Mouse (Mus musculus): ENCODE results near the gene Rpl37. TPM values are rescaled to one million over a fixed set of nuclear protein-coding genes. Genes with fewer than 3 reads are reported as not detected.

Gene Rpl37
- polyA plus RNA-seq, 1 experiment from 2014 or later = 471 TPM

GRCm38 (mm10) chr15:5142047-5142446 lies 25.6 kb downstream of the Rpl37 start:
- no peak overlapping the region for H3K27ac ChIP-seq (ENCODE audit: low read depth, low read length)
- ATAC-seq (replicated peaks; ENCODE audit: low FRiP score) (no peak), DNase-seq (ENCODE audit: low spot score) (no peak)
- no peak overlapping the region for H3K4me3 ChIP-seq (ENCODE audit: low read depth, low read length)
- no peaks in the 10 kb centered on the region; the same call in 1 of the 2 replicates for H3K4me1 ChIP-seq (replicated peaks; ENCODE audit: control insufficient read depth, insufficient read depth, low read length)
- 71% methylated on average over 5 of the region's 5 CpGs for WGBS
- H3K9ac ChIP-seq (ENCODE audit: low read length) = no peak overlapping the region
- no peaks in the 10 kb centered on the region for H3K27me3 ChIP-seq (ENCODE audit: control insufficient read depth, insufficient read depth, low read length)
- H3K9me3 ChIP-seq (ENCODE audit: control insufficient read depth, low read length) = no peaks in the 10 kb centered on the region
- no peak overlapping the region for H3K4me2 ChIP-seq (ENCODE audit: low read depth, low read length, severe bottlenecking)
- no peaks in the 10 kb centered on the region for H3K36me3 ChIP-seq (ENCODE audit: control insufficient read depth, insufficient read depth, low read length)

DNA sequence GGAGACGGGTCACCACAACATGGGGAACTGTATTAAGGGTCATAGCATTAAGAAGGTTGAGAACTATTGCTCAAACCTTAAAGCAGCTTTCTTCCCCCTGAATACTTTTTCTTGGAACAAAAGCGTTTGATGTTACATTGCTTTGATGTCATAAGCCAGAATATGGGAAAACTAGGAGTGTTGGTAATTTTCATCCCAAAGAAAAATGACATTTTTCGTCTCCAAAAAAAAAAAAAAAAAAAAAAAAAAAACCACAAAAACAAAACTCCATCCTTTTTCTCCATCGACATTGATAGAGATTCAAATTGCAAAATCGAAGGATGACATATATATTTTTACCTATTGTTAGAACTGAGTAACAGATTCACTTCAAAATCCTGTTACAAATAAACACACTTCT lies 26.3 kb downstream of the Rpl37 start:
- no peaks in the 10 kb centered on the region for H3K9me3 ChIP-seq (ENCODE audit: control insufficient read depth, low read length)
- WGBS = 77% methylated on average over 5 of the region's 5 CpGs
- no peaks in the 10 kb centered on the region; the same call in 1 of the 2 replicates for H3K4me1 ChIP-seq (replicated peaks; ENCODE audit: control insufficient read depth, insufficient read depth, low read length)
- H3K4me3 ChIP-seq (ENCODE audit: low read depth, low read length) = no peak overlapping the region
- no peak overlapping the region for H3K9ac ChIP-seq (ENCODE audit: low read length)
- no peak overlapping the region for H3K27ac ChIP-seq (ENCODE audit: low read depth, low read length)
- no peak for DNase-seq (ENCODE audit: low spot score)
- H3K36me3 ChIP-seq (ENCODE audit: control insufficient read depth, insufficient read depth, low read length) = no peaks in the 10 kb centered on the region
- H3K27me3 ChIP-seq (ENCODE audit: control insufficient read depth, insufficient read depth, low read length) = no peaks in the 10 kb centered on the region
- no peak overlapping the region for H3K4me2 ChIP-seq (ENCODE audit: low read depth, low read length, severe bottlenecking)
- ATAC-seq (replicated peaks; ENCODE audit: low FRiP score) = no peak

- Histone ChIP-seq H3K36me3 (ENCODE audit: control insufficient read depth, insufficient read depth, low read length) (no peaks in the 10 kb centered on the region), H3K4me1 (replicated peaks; ENCODE audit: control insufficient read depth, insufficient read depth, low read length) (no peaks in the 10 kb centered on the region; the same call in 1 of the 2 replicates), H3K4me2 (ENCODE audit: low read depth, low read length, severe bottlenecking) (peak within 1 kb of the TSS; percentile 70), H3K27ac (ENCODE audit: low read depth, low read length) (peak within 1 kb of the TSS; percentile 85), H3K4me3 (ENCODE audit: low read depth, low read length) (peak within 1 kb of the TSS; percentile 60), H3K9ac (ENCODE audit: low read length) (peak within 1 kb of the TSS; percentile 85), H3K9me3 (ENCODE audit: control insufficient read depth, low read length) (no peaks in the 10 kb centered on the region), H3K27me3 (ENCODE audit: control insufficient read depth, insufficient read depth, low read length) (no peaks in the 10 kb centered on the region)
- DNase-seq (ENCODE audit: low spot score) (peak; percentile 90), ATAC-seq (replicated peaks; ENCODE audit: low FRiP score) (peak; percentile 92)
- WGBS = under 1% methylated on average over 61 of the region's 80 CpGs
Observed at GRCm38 (mm10) chr15:5143361-5144020, 27.0 kb downstream of the Rpl37 start, which contains the start of gene Prkaa1. Gene Prkaa1, plus strand, starts transcription at chr15:5143861.

DNA sequence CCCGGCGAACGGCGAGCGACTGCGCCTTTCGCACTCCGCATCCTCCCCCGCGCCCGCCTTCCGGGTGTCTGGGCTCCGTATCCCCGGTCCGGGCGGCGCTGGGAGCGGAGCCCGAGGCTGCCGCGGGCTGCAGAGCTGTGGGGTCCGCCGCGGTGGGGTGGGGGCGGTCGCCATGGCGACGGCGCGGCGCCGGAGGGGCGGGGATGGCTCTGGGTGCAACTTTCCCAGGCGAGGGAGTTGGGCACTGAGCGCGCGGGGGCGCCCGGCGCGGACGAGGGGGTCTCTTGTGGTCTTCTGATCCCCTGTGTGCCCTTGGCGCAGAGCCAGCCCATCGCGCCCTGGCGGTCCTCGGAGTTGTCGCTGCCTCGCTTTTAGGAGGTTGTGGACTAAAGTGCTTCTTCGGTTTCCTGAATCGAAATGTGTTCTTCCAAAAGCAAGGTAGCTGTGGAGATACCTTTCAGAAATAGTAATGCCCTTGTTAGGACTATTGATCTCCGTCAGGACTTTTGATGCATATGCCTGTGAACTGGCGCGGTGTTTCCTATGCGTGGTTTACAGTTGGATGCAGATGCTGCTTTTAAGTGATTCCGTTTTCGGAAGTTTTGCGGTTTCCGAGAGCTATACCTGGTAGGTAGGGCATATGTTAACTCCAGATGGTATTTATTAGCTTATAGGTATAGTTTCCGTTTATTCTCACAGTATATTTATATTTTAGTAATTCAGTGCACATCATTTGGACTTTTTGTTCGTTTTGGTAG lies 27.8 kb downstream of the Rpl37 start:
- peak overlapping the region; percentile 85 for H3K27ac ChIP-seq (ENCODE audit: low read depth, low read length)
- no peaks in the 10 kb centered on the region for H3K27me3 ChIP-seq (ENCODE audit: control insufficient read depth, insufficient read depth, low read length)
- ATAC-seq (replicated peaks; ENCODE audit: low FRiP score) (peak; percentile 93), DNase-seq (ENCODE audit: low spot score) (peak; percentile 90)
- peak overlapping the region; percentile 70 for H3K4me2 ChIP-seq (ENCODE audit: low read depth, low read length, severe bottlenecking)
- H3K4me1 ChIP-seq (replicated peaks; ENCODE audit: control insufficient read depth, insufficient read depth, low read length) = no peaks in the 10 kb centered on the region; the same call in 1 of the 2 replicates
- no peaks in the 10 kb centered on the region for H3K9me3 ChIP-seq (ENCODE audit: control insufficient read depth, low read length)
- no peaks in the 10 kb centered on the region for H3K36me3 ChIP-seq (ENCODE audit: control insufficient read depth, insufficient read depth, low read length)
- H3K9ac ChIP-seq (ENCODE audit: low read length) = peak overlapping the region; percentile 85
- H3K4me3 ChIP-seq (ENCODE audit: low read depth, low read length) = peak overlapping the region; percentile 60
- WGBS = 2% methylated on average over 50 of the region's 61 CpGs

- Histone ChIP-seq H3K27me3 (ENCODE audit: control insufficient read depth, insufficient read depth, low read length) (no peaks in the 10 kb centered on the region), H3K36me3 (ENCODE audit: control insufficient read depth, insufficient read depth, low read length) (no peaks in the 10 kb centered on the region), H3K9ac (ENCODE audit: low read length) (no peak overlapping the region; the same call in 1 of the 2 replicates), H3K9me3 (ENCODE audit: control insufficient read depth, low read length) (no peaks in the 10 kb centered on the region), H3K4me3 (ENCODE audit: low read depth, low read length) (peak overlapping the region; percentile 60), H3K4me1 (replicated peaks; ENCODE audit: control insufficient read depth, insufficient read depth, low read length) (no peaks in the 10 kb centered on the region; the same call in 1 of the 2 replicates), H3K4me2 (ENCODE audit: low read depth, low read length, severe bottlenecking) (peak overlapping the region; percentile 70), H3K27ac (ENCODE audit: low read depth, low read length) (no peak overlapping the region)
- DNase-seq (ENCODE audit: low spot score) (no peak), ATAC-seq (replicated peaks; ENCODE audit: low FRiP score) (no peak)
- WGBS = 44% methylated on average over 9 of the region's 9 CpGs
Observed at GRCm38 (mm10) chr15:5145196-5145945, 28.9 kb downstream of the Rpl37 start.

DNA sequence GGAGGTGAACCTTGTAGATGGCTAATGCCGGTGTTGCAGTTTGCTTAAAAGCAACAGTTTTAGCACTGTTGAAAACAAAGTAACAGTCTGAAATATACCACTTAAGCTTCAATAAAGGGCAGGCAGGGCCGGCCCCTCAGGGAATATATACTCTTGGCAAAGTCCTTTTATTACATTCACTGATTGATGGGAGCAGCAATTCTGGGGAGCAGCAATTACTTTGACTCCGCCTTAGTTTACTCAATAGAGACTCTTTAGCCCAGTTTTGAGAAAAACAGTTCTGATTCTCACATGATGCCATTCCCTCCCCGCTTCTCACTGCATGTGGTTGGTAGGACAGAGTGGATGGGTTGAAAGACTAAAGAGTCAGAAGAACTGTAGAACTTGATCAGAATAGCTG lies 32.7 kb downstream of the Rpl37 start:
- WGBS = 75% methylated on average over 4 of the region's 4 CpGs

GRCm38 (mm10) chr15:5152171-5152570 lies 35.7 kb downstream of the Rpl37 start:
- H3K4me1 ChIP-seq (replicated peaks; ENCODE audit: control insufficient read depth, insufficient read depth, low read length) = no peaks in the 10 kb centered on the region
- ATAC-seq (replicated peaks; ENCODE audit: low FRiP score) = no peak
- H3K36me3 ChIP-seq (ENCODE audit: control insufficient read depth, insufficient read depth, low read length) = no peaks in the 10 kb centered on the region
- H3K27ac ChIP-seq (ENCODE audit: low read depth, low read length) = no peak overlapping the region
- H3K9ac ChIP-seq (ENCODE audit: low read length) = no peak overlapping the region
- no peak overlapping the region for H3K4me2 ChIP-seq (ENCODE audit: low read depth, low read length, severe bottlenecking)
- H3K27me3 ChIP-seq (ENCODE audit: control insufficient read depth, insufficient read depth, low read length) = no peaks in the 10 kb centered on the region
- no peak overlapping the region for H3K4me3 ChIP-seq (ENCODE audit: low read depth, low read length)
- DNase-seq (ENCODE audit: low spot score) = no peak
- 94% methylated on average over 6 of the region's 6 CpGs for WGBS
- H3K9me3 ChIP-seq (ENCODE audit: control insufficient read depth, low read length) = no peaks in the 10 kb centered on the region

More for the DNA sequence above, 32.7 kb downstream of the Rpl37 start:
- H3K4me3 ChIP-seq (ENCODE audit: low read depth, low read length) = no peak overlapping the region
- ATAC-seq (replicated peaks; ENCODE audit: low FRiP score) = no peak
- DNase-seq (ENCODE audit: low spot score) = no peak
- no peak overlapping the region for H3K4me2 ChIP-seq (ENCODE audit: low read depth, low read length, severe bottlenecking)
- no peaks in the 10 kb centered on the region for H3K27me3 ChIP-seq (ENCODE audit: control insufficient read depth, insufficient read depth, low read length)
- no peaks in the 10 kb centered on the region; the same call in 1 of the 2 replicates for H3K4me1 ChIP-seq (replicated peaks; ENCODE audit: control insufficient read depth, insufficient read depth, low read length)
- no peaks in the 10 kb centered on the region for H3K9me3 ChIP-seq (ENCODE audit: control insufficient read depth, low read length)
- H3K36me3 ChIP-seq (ENCODE audit: control insufficient read depth, insufficient read depth, low read length) = no peaks in the 10 kb centered on the region
- no peak overlapping the region for H3K9ac ChIP-seq (ENCODE audit: low read length)
- no peak overlapping the region for H3K27ac ChIP-seq (ENCODE audit: low read depth, low read length)

DNA sequence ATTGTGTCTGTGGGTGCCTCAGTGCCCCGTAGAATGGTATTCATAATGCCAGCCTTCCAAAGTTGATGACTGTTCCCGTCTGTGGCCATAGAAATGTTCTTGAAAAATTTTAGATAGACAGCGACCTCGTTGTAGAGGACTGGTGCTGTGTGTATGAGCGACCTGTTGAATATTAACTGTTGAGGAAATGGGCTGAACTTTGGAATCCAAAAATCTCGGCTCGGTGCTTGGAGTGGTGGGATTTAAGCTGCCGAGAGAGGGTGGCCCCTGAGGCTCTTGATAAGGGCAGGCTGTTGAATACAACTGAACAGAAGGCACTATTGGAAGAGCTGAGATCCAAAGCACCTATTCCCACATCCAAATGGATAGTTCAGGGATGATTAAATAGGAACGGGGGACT lies 38.2 kb downstream of the Rpl37 start:
- 85% methylated on average over 9 of the region's 9 CpGs for whole genome bisulfite sequencing
- Histone ChIP-seq H3K36me3 (ENCODE audit: control insufficient read depth, insufficient read depth, low read length) (no peaks in the 10 kb centered on the region), H3K9me3 (ENCODE audit: control insufficient read depth, low read length) (no peaks in the 10 kb centered on the region), H3K4me2 (ENCODE audit: low read depth, low read length, severe bottlenecking) (no peak overlapping the region), H3K27ac (ENCODE audit: low read depth, low read length) (no peak overlapping the region), H3K27me3 (ENCODE audit: control insufficient read depth, insufficient read depth, low read length) (no peaks in the 10 kb centered on the region), H3K9ac (ENCODE audit: low read length) (no peak overlapping the region), H3K4me3 (ENCODE audit: low read depth, low read length) (no peak overlapping the region), H3K4me1 (replicated peaks; ENCODE audit: control insufficient read depth, insufficient read depth, low read length) (no peaks in the 10 kb centered on the region)
- no peak for ATAC-seq (replicated peaks; ENCODE audit: low FRiP score)
- no peak for DNase-seq (ENCODE audit: low spot score)
